ENCODE assay signal across 19 mouse cellular contexts in genomic region chr13:37667386-37667785, GRCm38 (mm10).
DNase-seq lines count a peak whose midpoint lies in the region; ATAC-seq and TF ChIP-seq lines count a peak whose summit lies in the region.
"Had no signal": no experiment of that assay in that cellular context is flagged by ENCODE, and none has a peak within 500 bp of the region (broad histone marks: within the 10 kb centered on the region; RNA-seq: fewer than 3 reads in every experiment).

No protein-coding gene starts in this region.

- no peaks in the 10 kb centered on the region for H3K9me3 ChIP-seq in kidney, embryonic 14.5 days (ENCODE audit: control insufficient read depth, low read length)
- no peaks in the 10 kb centered on the region for H3K9me3 ChIP-seq in heart, embryonic 14.5 days (ENCODE audit: control insufficient read depth, low read length)
- no peaks in the 10 kb centered on the region for H3K9me3 ChIP-seq in heart, embryonic 16.5 days (replicated peaks; ENCODE audit: control insufficient read depth, low read length)
- H3K9me3 ChIP-seq in lung, embryonic 15.5 days, result no peaks in the 10 kb centered on the region
- no peaks in the 10 kb centered on the region for H3K9me3 ChIP-seq in midbrain, postnatal 0 days (ENCODE audit: low read length)
- H3K9me3 ChIP-seq: embryonic facial prominence, embryonic 13.5 days; intestine, embryonic 15.5 days; liver, embryonic 15.5 days; midbrain, embryonic 10.5 days; neural tube, embryonic 13.5 days had no signal

- no peaks in the 10 kb centered on the region for H3K27me3 ChIP-seq in kidney, embryonic 14.5 days (ENCODE audit: control insufficient read depth, insufficient read depth, low read length)
- H3K27me3 ChIP-seq in heart, embryonic 14.5 days (ENCODE audit: control insufficient read depth, insufficient read depth, low read length), result no peaks in the 10 kb centered on the region
- no peaks in the 10 kb centered on the region for H3K27me3 ChIP-seq in heart, embryonic 16.5 days (ENCODE audit: control insufficient read depth, insufficient read depth, low read length)
- H3K27me3 ChIP-seq in lung, embryonic 15.5 days, result no peaks in the 10 kb centered on the region
- H3K27me3 ChIP-seq in midbrain, postnatal 0 days (ENCODE audit: insufficient read depth, low read length), result no peaks in the 10 kb centered on the region
- H3K27me3 ChIP-seq: embryonic facial prominence, embryonic 13.5 days; intestine, embryonic 15.5 days; neural tube, embryonic 13.5 days; Patski had no signal

- no peak overlapping the region for H3K4me2 ChIP-seq in kidney, embryonic 14.5 days (replicated peaks; ENCODE audit: low read depth, low read length)
- no peak overlapping the region for H3K4me2 ChIP-seq in heart, embryonic 14.5 days (ENCODE audit: low read length)
- no peak overlapping the region for H3K4me2 ChIP-seq in heart, embryonic 16.5 days (ENCODE audit: low read depth, low read length)
- H3K4me2 ChIP-seq in lung, embryonic 15.5 days, result no peak overlapping the region
- no peak overlapping the region for H3K4me2 ChIP-seq in midbrain, postnatal 0 days (ENCODE audit: low read depth, low read length, poor library complexity, severe bottlenecking)
- H3K4me2 ChIP-seq: embryonic facial prominence, embryonic 13.5 days; hindbrain, embryonic 14.5 days; intestine, embryonic 15.5 days; neural tube, embryonic 13.5 days had no signal

- TF ChIP-seq CTCF in gastrocnemius, adult 2 months (IDR thresholded peaks at IDR 0.05), result no peak
- TF ChIP-seq CTCF in midbrain, postnatal 0 days (IDR thresholded peaks at IDR 0.05), result no peak

- H3K9ac ChIP-seq in kidney, embryonic 14.5 days (ENCODE audit: low read depth, low read length), result no peak overlapping the region
- no peak overlapping the region for H3K9ac ChIP-seq in heart, embryonic 14.5 days (ENCODE audit: low read length)
- no peak overlapping the region for H3K9ac ChIP-seq in heart, embryonic 16.5 days (ENCODE audit: low read length)
- no peak overlapping the region for H3K9ac ChIP-seq in lung, embryonic 15.5 days
- H3K9ac ChIP-seq in midbrain, postnatal 0 days (replicated peaks; ENCODE audit: low read length, poor library complexity, severe bottlenecking), result no peak overlapping the region
- H3K9ac ChIP-seq: embryonic facial prominence, embryonic 13.5 days; hindbrain, embryonic 14.5 days; intestine, embryonic 15.5 days; liver, embryonic 15.5 days; neural tube, embryonic 13.5 days had no signal

- 71% methylated on average over 4 of the region's 4 CpGs for WGBS in kidney, embryonic 14.5 days
- 8% methylated on average over 4 of the region's 4 CpGs for WGBS in heart, embryonic 14.5 days
- WGBS in heart, embryonic 16.5 days, result 14% methylated on average over 4 of the region's 4 CpGs
- 8% methylated on average over 4 of the region's 4 CpGs for WGBS in lung, embryonic 15.5 days
- WGBS in midbrain, postnatal 0 days, result 59% methylated on average over 4 of the region's 4 CpGs

- H3K27ac ChIP-seq in kidney, embryonic 14.5 days (ENCODE audit: low read depth, low read length), result no peak overlapping the region
- peak overlapping the region in 1 of 2 experiments; percentile 21; a peak in 2 of 4 replicates for H3K27ac ChIP-seq in heart, embryonic 14.5 days (replicated peaks in 1 of 2; ENCODE audit: control insufficient read depth in 1 of 2, insufficient read depth in 1 of 2, low read depth in 2 of 2, low read length in 2 of 2)
- H3K27ac ChIP-seq in heart, embryonic 16.5 days (ENCODE audit: low read length), result peak overlapping the region; percentile 64
- H3K27ac ChIP-seq in lung, embryonic 15.5 days, result peak overlapping the region; percentile 63
- no peak overlapping the region for H3K27ac ChIP-seq in gastrocnemius, adult 2 months
- no peak overlapping the region for H3K27ac ChIP-seq in midbrain, postnatal 0 days (ENCODE audit: low read depth, low read length)
- H3K27ac ChIP-seq: embryonic facial prominence, embryonic 13.5 days; hindbrain, embryonic 14.5 days; intestine, embryonic 15.5 days; left cerebral cortex, adult 2 months; midbrain, embryonic 10.5 days; neural tube, embryonic 13.5 days had no signal

- intact Hi-C loops in gastrocnemius, adult 2 months (cut with DNase I), result no loop called here

- H3K4me3 ChIP-seq in kidney, embryonic 14.5 days (ENCODE audit: low read length), result no peak overlapping the region
- H3K4me3 ChIP-seq in heart, embryonic 14.5 days (ENCODE audit: control insufficient read depth in 1 of 2, insufficient read depth in 1 of 2, low read depth in 1 of 2, low read length in 2 of 2), result no peak overlapping the region
- no peak overlapping the region for H3K4me3 ChIP-seq in heart, embryonic 16.5 days (ENCODE audit: low read length)
- no peak overlapping the region for H3K4me3 ChIP-seq in lung, embryonic 15.5 days
- no peak overlapping the region for H3K4me3 ChIP-seq in gastrocnemius, adult 2 months
- H3K4me3 ChIP-seq in midbrain, postnatal 0 days (ENCODE audit: low read depth, low read length), result no peak overlapping the region
- H3K4me3 ChIP-seq: embryonic facial prominence, embryonic 13.5 days; intestine, embryonic 15.5 days; left cerebral cortex, adult 2 months; midbrain, embryonic 10.5 days; neural tube, embryonic 13.5 days had no signal

- no peaks in the 10 kb centered on the region for H3K4me1 ChIP-seq in kidney, embryonic 14.5 days (ENCODE audit: control insufficient read depth, insufficient read depth, low read length)
- H3K4me1 ChIP-seq in heart, embryonic 14.5 days (ENCODE audit: control insufficient read depth in 2 of 2, insufficient read depth in 2 of 2, low read length in 2 of 2), result peaks cover 6 to 15% of the 10 kb centered on the region in 2 experiments
- peaks cover 11% of the 10 kb centered on the region; the same call in 1 of the 2 replicates for H3K4me1 ChIP-seq in heart, embryonic 16.5 days (ENCODE audit: control insufficient read depth, insufficient read depth, low read length)
- H3K4me1 ChIP-seq in lung, embryonic 15.5 days, result peaks cover 16% of the 10 kb centered on the region; the same call in 1 of the 2 replicates
- no peaks in the 10 kb centered on the region for H3K4me1 ChIP-seq in midbrain, postnatal 0 days (ENCODE audit: insufficient read depth, low read length)
- H3K4me1 ChIP-seq: embryonic facial prominence, embryonic 13.5 days; intestine, embryonic 15.5 days; neural tube, embryonic 13.5 days had no signal

- ATAC-seq in kidney, embryonic 14.5 days (ENCODE audit: low FRiP score, low TSS enrichment), result no peak
- 0 out of 2 replicates have a peak, but pooled peaks have one; percentile 33 for ATAC-seq in heart, embryonic 14.5 days (ENCODE audit: insufficient number of reproducible peaks, insufficient read depth, low FRiP score, low read depth)
- peak; percentile 83 for ATAC-seq in heart, embryonic 16.5 days (replicated peaks; ENCODE audit: extremely low read depth, insufficient read depth, low FRiP score)
- ATAC-seq in lung, embryonic 15.5 days (ENCODE audit: borderline replicate concordance, extremely low read depth, low FRiP score, low TSS enrichment), result no peak; the same call in 1 of the 2 replicates
- ATAC-seq in midbrain, postnatal 0 days (ENCODE audit: low FRiP score), result no peak
- ATAC-seq: forebrain, embryonic 16.5 days; Patski had no signal

- DNase-seq in kidney, adult 11 months, result peak; percentile 32
- DNase-seq in gastrocnemius, adult 2 months, result no peak
- DNase-seq in cerebellum, postnatal 25 days, result no peak
- no peak for DNase-seq in midbrain, postnatal 0 days (ENCODE audit: low spot score)
- DNase-seq: cerebellum, adult 9-10 months; right cerebral cortex, postnatal 25 days had no signal

- H3K36me3 ChIP-seq in kidney, embryonic 14.5 days (ENCODE audit: control insufficient read depth, insufficient read depth, low read length), result no peaks in the 10 kb centered on the region
- H3K36me3 ChIP-seq in heart, embryonic 14.5 days (ENCODE audit: control insufficient read depth, insufficient read depth, low read length), result no peaks in the 10 kb centered on the region
- no peaks in the 10 kb centered on the region for H3K36me3 ChIP-seq in heart, embryonic 16.5 days (ENCODE audit: control insufficient read depth, insufficient read depth)
- H3K36me3 ChIP-seq in lung, embryonic 15.5 days, result no peaks in the 10 kb centered on the region
- no peaks in the 10 kb centered on the region for H3K36me3 ChIP-seq in midbrain, postnatal 0 days (ENCODE audit: insufficient read depth, low read length)
- H3K36me3 ChIP-seq: embryonic facial prominence, embryonic 13.5 days; intestine, embryonic 15.5 days; liver, embryonic 15.5 days; midbrain, embryonic 10.5 days; neural tube, embryonic 13.5 days had no signal

Comparison
In these comparisons a context has a peak if more than half of its experiments do, and no peak if none do; other contexts are left out.
1. ATAC-seq: peak in heart, embryonic 14.5 days (single experiment) and heart, embryonic 16.5 days (single experiment); none in kidney, embryonic 14.5 days (single experiment), lung, embryonic 15.5 days (single experiment) and midbrain, postnatal 0 days (single experiment).
2. H3K27ac ChIP-seq: peak in heart, embryonic 16.5 days (single experiment) and lung, embryonic 15.5 days (single experiment); none in kidney, embryonic 14.5 days (single experiment), gastrocnemius, adult 2 months (single experiment) and midbrain, postnatal 0 days (single experiment).